Mouse (Mus musculus) lung, postnatal 0 days (tissue): ENCODE results near the gene Elk3.

Source experiments
- CTCF ChIP-seq: IDR thresholded peaks from 2 replicates; pipeline ENCODE4 v1.5.1; 2016; ENCODE audit warnings: antibody characterized with exemption, mild to moderate bottlenecking
- EP300 ChIP-seq: IDR thresholded peaks from 2 replicates; pipeline ENCODE4 v1.6.1; 2016; ENCODE audit warnings: antibody characterized with exemption, mild to moderate bottlenecking, control low read depth

DNA sequence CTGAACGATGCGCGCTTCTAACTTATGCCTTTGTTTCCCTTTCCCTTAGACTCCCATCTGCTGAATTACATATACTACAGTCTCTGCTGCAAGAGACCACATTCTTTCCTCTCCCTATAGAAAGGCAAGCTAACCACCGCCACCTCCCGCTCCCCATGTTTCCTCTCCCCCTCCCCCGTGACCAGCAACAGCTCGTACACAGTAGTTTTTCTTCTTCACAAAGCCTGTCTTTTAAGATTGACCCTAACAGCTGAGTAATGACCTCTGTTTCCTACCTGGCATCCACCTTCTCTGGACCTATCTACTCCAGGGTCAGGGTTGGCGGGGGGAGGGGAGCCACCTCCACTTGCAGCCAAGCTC lies 15.8 kb upstream of the Elk3 start:
- TF ChIP-seq CTCF: no peak
- TF ChIP-seq EP300: no peak
